Mouse (Mus musculus) gonadal fat pad, adult 2 months (tissue): ENCODE measurements around the gene Thada. TPM values are rescaled to one million over a fixed set of nuclear protein-coding genes. Genes with fewer than 3 reads are reported as not detected.

Experiments
- DNase-seq: peaks from one replicate; pipeline ENCODE4 v3.0.0-alpha.2; 2012; ENCODE audit warnings: low read depth
- polyA plus RNA-seq: library from polyadenylated mRNA; depleted of rRNA; stranded (reverse); fragments of >200 nt; gene quantifications from 2 replicates; pipeline ENCODE4 v1.2.3, GENCODE M21; 2012

The Thada gene
- polyA plus RNA-seq, 1 experiment = 13.7 TPM

DNA sequence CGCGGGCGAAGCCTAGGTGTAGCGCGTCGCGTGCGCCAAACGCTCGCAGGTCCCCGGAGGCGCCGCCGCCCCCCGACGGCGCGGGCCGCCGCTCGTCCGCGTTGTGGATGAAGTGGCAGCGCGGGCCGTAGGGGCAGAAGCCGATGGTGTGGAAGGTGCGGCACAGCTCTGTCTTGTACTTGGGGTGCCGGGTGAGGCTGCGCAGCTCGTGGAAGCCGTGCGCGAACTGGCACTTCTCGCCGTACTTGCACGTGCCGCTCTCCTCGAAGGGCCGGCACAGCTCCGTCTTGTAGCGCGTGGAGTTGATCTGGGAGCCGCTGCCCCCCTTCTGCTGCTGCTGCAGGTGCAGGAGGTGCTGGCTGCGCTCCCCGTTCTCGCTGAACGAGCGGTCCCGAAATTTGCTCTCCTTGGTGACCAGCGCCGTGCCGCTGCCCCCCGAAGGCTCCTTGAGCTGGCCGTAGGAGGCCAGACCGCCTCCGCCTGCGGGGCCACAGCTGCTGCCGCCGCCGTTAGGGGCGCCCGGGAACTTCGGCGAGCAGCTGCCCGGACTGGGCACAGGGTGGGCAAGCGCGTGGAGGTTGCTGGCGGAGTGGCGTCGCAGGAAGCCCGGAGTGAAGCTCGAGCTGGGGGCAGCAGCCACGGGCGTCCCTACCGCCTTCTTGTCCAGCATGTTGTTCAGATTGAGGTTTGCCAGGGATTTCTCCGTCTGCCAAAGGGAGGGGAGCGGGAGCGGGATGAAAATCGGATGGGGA lies 279.4 kb downstream of the Thada start:
- no peak for DNase-seq

GRCm38 (mm10) chr17:84185581-84186450 lies 280.2 kb downstream of the Thada start:
- DNase-seq = no peak

DNA sequence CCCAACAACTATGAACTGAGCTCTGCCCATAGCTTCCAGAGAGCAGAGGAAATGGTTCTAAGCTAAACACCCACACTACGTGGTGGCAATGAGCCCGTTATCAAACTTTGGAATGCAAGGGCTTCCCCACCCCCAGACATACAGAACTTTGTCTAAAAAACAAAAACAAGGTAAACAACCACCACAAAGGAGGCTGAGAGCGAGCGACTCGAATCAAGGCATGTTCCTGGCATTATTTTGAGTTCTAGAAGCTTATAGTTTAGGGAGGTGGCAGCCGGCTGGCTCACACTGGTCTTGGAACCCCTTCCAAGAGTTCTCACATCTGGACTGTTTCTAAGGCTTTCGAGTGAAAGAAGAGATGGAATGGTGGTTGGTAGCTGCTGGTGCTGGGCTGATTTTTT lies 281.0 kb downstream of the Thada start:
- DNase-seq = no peak

DNA sequence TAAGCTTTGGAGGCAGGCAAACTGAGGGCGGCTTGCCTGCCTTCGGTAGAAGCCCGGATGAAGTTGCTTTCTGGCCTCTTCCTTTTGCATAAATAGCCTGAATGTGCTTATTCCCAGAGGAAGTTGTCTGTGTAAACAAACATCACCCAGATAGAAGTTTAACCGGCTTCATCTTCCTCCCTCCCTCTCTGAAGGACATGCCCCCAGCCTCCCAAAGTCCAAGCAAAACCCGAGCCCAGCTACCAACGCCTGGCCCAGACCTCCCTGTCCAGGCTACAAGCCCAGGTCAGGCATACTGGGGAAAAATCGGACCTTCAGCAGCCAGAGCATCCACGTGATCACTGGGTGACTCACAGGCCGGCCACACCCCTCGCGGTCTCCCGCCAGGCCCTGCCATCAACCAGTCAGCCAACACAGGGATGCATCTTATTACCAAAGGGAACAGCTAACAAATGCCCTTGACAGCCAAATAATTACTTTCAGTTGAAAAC lies 282.7 kb downstream of the Thada start:
- no peak for DNase-seq

- DNase-seq = no peak
These were observed 283.4 kb downstream of the Thada start for GRCm38 (mm10) chr17:84182311-84183271.

GRCm38 (mm10) chr17:84181502-84182310 lies 284.3 kb downstream of the Thada start:
- no peak for DNase-seq

GRCm38 (mm10) chr17:84180715-84181501 lies 285.1 kb downstream of the Thada start:
- no peak for DNase-seq

DNA sequence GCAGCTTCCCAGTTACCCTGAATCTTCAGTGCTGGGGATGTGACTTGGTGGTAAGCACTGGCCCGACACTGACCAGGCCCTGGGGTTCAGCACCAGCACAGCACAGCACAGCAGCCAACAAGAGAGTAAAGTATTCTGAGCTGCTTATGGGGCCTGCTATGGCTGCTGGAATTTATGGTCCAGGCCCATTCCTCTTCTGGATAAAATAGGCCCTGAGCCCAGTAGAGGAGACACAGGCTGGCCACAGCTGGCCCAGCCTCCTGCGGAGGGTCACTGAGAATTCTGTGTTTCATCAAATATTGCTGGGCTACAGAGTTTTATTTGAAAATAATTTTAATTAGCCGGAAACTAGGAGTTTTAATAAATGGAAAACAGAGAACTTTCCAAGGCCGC lies 286.0 kb downstream of the Thada start:
- DNase-seq = no peak

DNA sequence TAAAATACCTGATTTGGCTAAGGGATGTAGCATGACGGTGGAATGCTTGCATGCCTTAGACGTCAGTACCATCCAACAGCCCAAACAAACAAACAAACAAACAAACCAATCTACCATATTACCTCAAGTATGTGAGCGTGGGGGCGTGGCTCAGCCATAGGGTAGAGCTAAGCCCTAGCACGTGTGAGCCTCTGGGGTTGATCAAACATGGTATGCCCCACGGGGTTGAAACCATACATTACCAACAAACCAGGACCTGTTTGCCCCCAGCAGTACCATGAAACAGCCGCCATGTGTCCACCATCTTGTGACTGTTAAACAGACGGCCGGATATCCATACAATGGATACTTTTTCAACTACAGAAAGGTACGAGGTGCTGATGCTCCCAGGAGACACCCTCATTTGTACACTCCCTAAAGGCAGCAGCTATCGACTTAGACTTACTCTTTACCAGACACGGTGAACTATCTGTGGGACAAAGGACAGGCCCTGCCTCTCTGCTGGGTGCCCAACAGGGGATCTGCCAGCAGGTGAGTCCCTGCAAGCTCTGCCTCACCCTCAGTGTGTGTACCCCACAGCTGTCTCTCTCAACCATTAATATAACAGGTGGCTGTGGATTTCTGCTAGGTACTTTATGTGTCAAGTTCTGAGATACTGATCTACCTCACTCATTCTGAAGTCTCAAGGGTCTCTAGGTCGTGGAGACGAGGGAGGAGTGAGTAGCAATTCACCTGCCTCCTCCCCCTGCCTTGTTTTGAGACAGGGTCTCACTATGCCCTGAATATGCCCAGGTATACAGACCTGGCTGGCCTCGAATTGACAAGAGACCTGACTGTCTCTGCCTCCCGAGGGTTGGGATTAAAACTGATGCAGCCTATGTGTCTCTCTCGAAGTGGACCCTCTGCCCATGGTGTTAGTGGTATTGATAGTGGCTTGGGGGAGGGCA lies 286.7 kb downstream of the Thada start:
- no peak for DNase-seq

- DNase-seq = no peak
These were observed 288.5 kb downstream of the Thada start for GRCm38 (mm10) chr17:84177481-84177880.

GRCm38 (mm10) chr17:84176446-84176845 lies 289.6 kb downstream of the Thada start:
- no peak for DNase-seq

GRCm38 (mm10) chr17:84175196-84175595 lies 290.8 kb downstream of the Thada start:
- DNase-seq = no peak

DNA sequence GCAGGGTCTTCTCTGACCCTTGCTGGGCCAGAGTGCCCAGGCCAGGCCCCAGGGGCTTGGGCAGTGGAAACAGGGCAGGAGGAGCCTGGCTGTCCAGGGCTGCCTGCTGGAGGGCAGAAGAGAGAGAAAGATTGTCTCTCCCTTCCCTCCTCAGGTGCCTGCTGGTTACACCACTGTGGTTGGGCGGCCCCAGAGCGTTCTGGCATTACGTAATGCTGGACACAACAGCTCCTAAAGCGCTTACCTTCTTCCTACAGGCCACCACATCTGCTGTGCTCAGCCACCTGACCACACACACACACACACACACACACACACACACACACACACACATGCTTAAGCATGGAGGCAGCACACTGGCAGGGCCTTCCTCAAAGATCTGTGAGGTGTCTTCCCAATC lies 298.6 kb downstream of the Thada start:
- no peak for DNase-seq

DNA sequence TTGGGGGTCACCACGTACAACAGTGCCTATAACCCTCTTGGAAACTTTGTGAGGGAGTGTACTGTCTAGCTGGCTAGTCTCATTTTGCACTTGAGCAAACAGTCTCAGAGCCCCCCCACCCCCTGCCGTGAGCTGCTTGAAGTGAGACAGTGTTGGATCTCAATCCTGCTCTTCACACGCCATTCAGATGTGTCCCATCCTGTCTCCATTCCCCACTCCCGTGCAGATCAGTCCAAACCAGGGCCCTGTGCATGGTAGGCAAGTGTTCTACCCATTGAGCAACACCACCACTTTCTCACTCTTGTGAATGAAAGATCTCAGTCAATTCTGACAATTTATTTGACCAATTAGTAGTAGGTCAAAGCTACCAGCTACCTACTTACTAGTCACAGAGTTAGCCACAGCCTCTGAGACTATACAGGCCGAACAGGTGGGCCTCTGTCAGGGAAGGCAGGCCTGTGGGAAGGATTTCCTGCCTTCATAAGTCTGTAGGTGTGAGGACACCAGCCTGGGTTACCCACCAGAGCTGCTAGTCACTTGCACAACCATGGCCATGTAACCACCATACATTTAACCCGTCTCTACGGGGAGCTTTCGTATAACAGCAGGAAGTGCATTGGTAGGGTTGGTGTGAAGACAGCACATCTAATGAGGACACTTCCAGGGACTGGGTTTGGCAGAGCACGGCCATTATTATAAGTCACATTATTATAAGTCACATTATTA lies 299.7 kb downstream of the Thada start:
- DNase-seq = no peak

- no peak for DNase-seq
These were observed 300.3 kb downstream of the Thada start for GRCm38 (mm10) chr17:84165735-84166134.

- DNase-seq = no peak
These were observed 301.9 kb downstream of the Thada start for GRCm38 (mm10) chr17:84164146-84164545.

DNA sequence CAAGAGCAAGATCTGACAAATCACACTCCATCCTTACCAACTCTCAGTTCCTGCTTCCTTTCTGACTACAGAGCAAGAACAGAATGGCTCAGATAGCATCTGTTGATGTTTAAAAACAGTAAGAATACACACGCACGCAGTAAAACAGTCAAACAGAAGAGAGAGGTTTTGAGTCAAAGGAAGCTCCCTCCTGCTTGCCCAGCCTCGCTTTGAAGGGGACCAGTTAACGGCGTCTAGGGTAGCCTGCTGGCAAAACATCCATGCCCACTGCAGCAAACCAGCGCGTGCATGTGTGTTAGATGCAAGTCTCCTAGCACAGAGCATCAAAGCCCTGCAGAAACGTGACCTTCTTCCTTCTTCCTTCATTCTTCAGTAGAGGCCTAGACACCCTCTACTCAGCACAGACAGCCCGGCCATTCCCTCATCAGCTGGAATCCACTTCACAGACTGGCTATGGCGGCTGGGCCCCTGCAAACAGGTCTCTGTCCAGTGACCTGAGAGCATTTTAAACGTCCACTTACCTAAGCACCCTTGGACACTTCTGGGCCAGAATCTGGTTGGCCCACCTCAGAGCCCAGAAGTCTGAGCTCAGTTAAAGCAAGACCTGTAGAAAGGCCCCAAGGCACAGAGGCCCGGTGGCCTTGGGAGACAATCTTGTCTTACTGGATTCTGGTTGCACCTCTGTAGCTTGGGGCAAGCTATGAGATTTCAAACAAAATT lies 302.8 kb downstream of the Thada start:
- no peak for DNase-seq
